ENCODE assay signal across 15 mouse cellular contexts in genomic region chr6:114786461-114786860, GRCm38 (mm10).
"Had no signal": no experiment of that assay in that cellular context is flagged by ENCODE, and none has a peak within 500 bp of the region (broad histone marks: within the 10 kb centered on the region; RNA-seq: fewer than 3 reads in every experiment).

No protein-coding gene starts in this region.

- H3K4me2 ChIP-seq: lung, embryonic 15.5 days; midbrain, embryonic 12.5 days; neural tube, embryonic 12.5 days had no signal

- H3K4me3 ChIP-seq: lung, embryonic 15.5 days; midbrain, embryonic 10.5 days; midbrain, embryonic 12.5 days; neural tube, embryonic 12.5 days had no signal

- H3K27ac ChIP-seq: lung, embryonic 15.5 days; midbrain, embryonic 10.5 days; midbrain, embryonic 12.5 days; neural tube, embryonic 12.5 days had no signal

- DNase-seq: liver, postnatal 0 days; lung, adult 2 months; lung, postnatal 4 days; midbrain, embryonic 14.5 days; right cerebral cortex, postnatal 25 days; right cerebral cortex, postnatal 4 days; spleen, adult 18-20 months; thymus, adult 18-20 months; thymus, postnatal 14 days; thymus, postnatal 36 days had no signal

- ATAC-seq: liver, postnatal 0 days; lung, postnatal 0 days had no signal

- H3K36me3 ChIP-seq: lung, embryonic 15.5 days; midbrain, embryonic 10.5 days; midbrain, embryonic 12.5 days; neural tube, embryonic 12.5 days had no signal

- H3K9me3 ChIP-seq: lung, embryonic 15.5 days; midbrain, embryonic 10.5 days; midbrain, embryonic 12.5 days; neural tube, embryonic 12.5 days had no signal

- H3K9ac ChIP-seq: liver, postnatal 0 days; lung, embryonic 15.5 days; midbrain, embryonic 12.5 days; neural tube, embryonic 12.5 days had no signal

- H3K27me3 ChIP-seq: lung, embryonic 15.5 days; midbrain, embryonic 12.5 days; neural tube, embryonic 12.5 days had no signal
